Mouse (Mus musculus): ENCODE data around the gene Slain2. TPM values are rescaled to one million over a fixed set of nuclear protein-coding genes. Genes with fewer than 3 reads are reported as not detected.

The Slain2 gene
- polyA plus RNA-seq (2015; fragmentation: Nextera tagmentation; extraction: Ambion mirVana), result 11.8 and 12.6 TPM in 2 replicates

GRCm38 (mm10) chr5:72913648-72914557, at the start of gene Slain2:
Gene Slain2, plus strand, starts transcription at chr5:72914304.
- Histone ChIP-seq H3K9me3 (ENCODE audit: low read length) (no peaks in the 10 kb centered on the region), H3K27me3 (ENCODE audit: insufficient read depth, low read length) (no peaks in the 10 kb centered on the region), H3K4me2 (replicated peaks; ENCODE audit: low read depth, low read length) (peak within 1 kb of the TSS; percentile 87), H3K4me1 (ENCODE audit: insufficient read depth, low read length) (peaks cover 28% of the 10 kb centered on the region), H3K4me3 (ENCODE audit: low read length) (peak within 1 kb of the TSS; percentile 96), H3K9ac (replicated peaks; ENCODE audit: low read length) (peak within 1 kb of the TSS; percentile 99), H3K27ac (ENCODE audit: low read length) (peak within 1 kb of the TSS; percentile 99), H3K36me3 (ENCODE audit: insufficient read depth, low read length) (no peaks in the 10 kb centered on the region)
- ATAC-seq (ENCODE audit: low FRiP score, low TSS enrichment), result peak; percentile 94
- under 1% methylated on average over 78 of the region's 83 CpGs for WGBS

GRCm38 (mm10) chr5:72864654-72865178, 49.4 kb upstream of the Slain2 start:
- WGBS, result 84% methylated on average over 3 of the region's 3 CpGs
- no peak for ATAC-seq (ENCODE audit: low FRiP score, low TSS enrichment)
- H3K27ac ChIP-seq (ENCODE audit: low read length), result no peak overlapping the region
- no peak overlapping the region for H3K4me3 ChIP-seq (ENCODE audit: low read length)
- peaks cover 7% of the 10 kb centered on the region; the same call in 1 of the 2 replicates for H3K27me3 ChIP-seq (ENCODE audit: insufficient read depth, low read length)
- no peaks in the 10 kb centered on the region for H3K36me3 ChIP-seq (ENCODE audit: insufficient read depth, low read length)
- peaks cover 2% of the 10 kb centered on the region; the same call in 1 of the 2 replicates for H3K9me3 ChIP-seq (ENCODE audit: low read length)
- H3K9ac ChIP-seq (replicated peaks; ENCODE audit: low read length), result no peak overlapping the region
- no peak overlapping the region for H3K4me2 ChIP-seq (replicated peaks; ENCODE audit: low read depth, low read length)
- H3K4me1 ChIP-seq (ENCODE audit: insufficient read depth, low read length), result peaks cover 40% of the 10 kb centered on the region

- Histone ChIP-seq H3K27ac (ENCODE audit: low read length) (no peak overlapping the region), H3K9me3 (ENCODE audit: low read length) (0 out of 2 replicates have a peak, but pooled peaks cover 2% of the 10 kb centered on the region), H3K4me1 (ENCODE audit: insufficient read depth, low read length) (peaks cover 40% of the 10 kb centered on the region), H3K4me3 (ENCODE audit: low read length) (no peak overlapping the region), H3K4me2 (replicated peaks; ENCODE audit: low read depth, low read length) (peak overlapping the region; percentile 96), H3K9ac (replicated peaks; ENCODE audit: low read length) (no peak overlapping the region), H3K27me3 (ENCODE audit: insufficient read depth, low read length) (peaks cover 7% of the 10 kb centered on the region; the same call in 1 of the 2 replicates), H3K36me3 (ENCODE audit: insufficient read depth, low read length) (no peaks in the 10 kb centered on the region)
- no peak for ATAC-seq (ENCODE audit: low FRiP score, low TSS enrichment)
- WGBS, result 59% methylated on average over 6 of the region's 6 CpGs
Measured at GRCm38 (mm10) chr5:72866260-72866905, 47.7 kb upstream of the Slain2 start.

- peak overlapping the region; percentile 69 for H3K4me3 ChIP-seq (ENCODE audit: low read length)
- no peak overlapping the region for H3K27ac ChIP-seq (ENCODE audit: low read length)
- peak overlapping the region; percentile 96 for H3K4me2 ChIP-seq (replicated peaks; ENCODE audit: low read depth, low read length)
- 0 out of 2 replicates have a peak, but pooled peaks cover 2% of the 10 kb centered on the region for H3K9me3 ChIP-seq (ENCODE audit: low read length)
- H3K36me3 ChIP-seq (ENCODE audit: insufficient read depth, low read length), result no peaks in the 10 kb centered on the region
- peaks cover 7% of the 10 kb centered on the region; the same call in 1 of the 2 replicates for H3K27me3 ChIP-seq (ENCODE audit: insufficient read depth, low read length)
- peaks cover 32% of the 10 kb centered on the region for H3K4me1 ChIP-seq (ENCODE audit: insufficient read depth, low read length)
- no peak for ATAC-seq (ENCODE audit: low FRiP score, low TSS enrichment)
- peak overlapping the region; percentile 73; the same call in 1 of the 2 replicates for H3K9ac ChIP-seq (replicated peaks; ENCODE audit: low read length)
- WGBS, result 27% methylated on average over 16 of the region's 16 CpGs
Measured at GRCm38 (mm10) chr5:72867036-72867672, 47.0 kb upstream of the Slain2 start.

GRCm38 (mm10) chr5:72868091-72868875, 45.8 kb upstream of the Slain2 start, which contains the start of gene Tec:
Gene Tec, minus strand, starts transcription at chr5:72868483.
- H3K9ac ChIP-seq (replicated peaks; ENCODE audit: low read length), result peak within 1 kb of the TSS; percentile 73

GRCm38 (mm10) chr5:72869779-72870608, 44.1 kb upstream of the Slain2 start:
- 0 out of 2 replicates have a peak, but pooled peaks cover 2% of the 10 kb centered on the region for H3K9me3 ChIP-seq (ENCODE audit: low read length)
- H3K9ac ChIP-seq (replicated peaks; ENCODE audit: low read length), result no peak overlapping the region
- 33% methylated on average over 14 of the region's 14 CpGs for WGBS
- no peaks in the 10 kb centered on the region for H3K36me3 ChIP-seq (ENCODE audit: insufficient read depth, low read length)
- peak overlapping the region; percentile 24 for H3K4me2 ChIP-seq (replicated peaks; ENCODE audit: low read depth, low read length)
- H3K27me3 ChIP-seq (ENCODE audit: insufficient read depth, low read length), result peaks cover 7% of the 10 kb centered on the region; the same call in 1 of the 2 replicates
- ATAC-seq (ENCODE audit: low FRiP score, low TSS enrichment), result peak; percentile 71
- peak overlapping the region; percentile 13; the same call in 1 of the 2 replicates for H3K4me3 ChIP-seq (ENCODE audit: low read length)
- H3K27ac ChIP-seq (ENCODE audit: low read length), result no peak overlapping the region
- peaks cover 32% of the 10 kb centered on the region for H3K4me1 ChIP-seq (ENCODE audit: insufficient read depth, low read length)

More at GRCm38 (mm10) chr5:72868091-72868875, 45.8 kb upstream of the Slain2 start, which contains the start of gene Tec:
- Histone ChIP-seq H3K4me3 (ENCODE audit: low read length) (peak within 1 kb of the TSS; percentile 69), H3K4me1 (ENCODE audit: insufficient read depth, low read length) (peaks cover 32% of the 10 kb centered on the region), H3K9me3 (ENCODE audit: low read length) (0 out of 2 replicates have a peak, but pooled peaks cover 2% of the 10 kb centered on the region), H3K36me3 (ENCODE audit: insufficient read depth, low read length) (no peaks in the 10 kb centered on the region), H3K4me2 (replicated peaks; ENCODE audit: low read depth, low read length) (peak within 1 kb of the TSS; percentile 96), H3K27ac (ENCODE audit: low read length) (peak within 1 kb of the TSS; percentile 75), H3K27me3 (ENCODE audit: insufficient read depth, low read length) (peaks cover 7% of the 10 kb centered on the region; the same call in 1 of the 2 replicates)
- under 1% methylated on average over 60 of the region's 60 CpGs for WGBS
- peak; percentile 93 for ATAC-seq (ENCODE audit: low FRiP score, low TSS enrichment)

- no peak for ATAC-seq (ENCODE audit: low FRiP score, low TSS enrichment)
- H3K36me3 ChIP-seq (ENCODE audit: insufficient read depth, low read length), result no peaks in the 10 kb centered on the region
- no peak overlapping the region for H3K4me3 ChIP-seq (ENCODE audit: low read length)
- 0 out of 2 replicates have a peak, but pooled peaks cover 2% of the 10 kb centered on the region for H3K9me3 ChIP-seq (ENCODE audit: low read length)
- no peak overlapping the region for H3K27ac ChIP-seq (ENCODE audit: low read length)
- H3K4me2 ChIP-seq (replicated peaks; ENCODE audit: low read depth, low read length), result no peak overlapping the region
- H3K27me3 ChIP-seq (ENCODE audit: insufficient read depth, low read length), result peaks cover 7% of the 10 kb centered on the region; the same call in 1 of the 2 replicates
- 86% methylated on average over 4 of the region's 4 CpGs for WGBS
- peaks cover 27% of the 10 kb centered on the region for H3K4me1 ChIP-seq (ENCODE audit: insufficient read depth, low read length)
- no peak overlapping the region for H3K9ac ChIP-seq (replicated peaks; ENCODE audit: low read length)
Measured at GRCm38 (mm10) chr5:72871114-72871513, 43.0 kb upstream of the Slain2 start.

GRCm38 (mm10) chr5:72879736-72880135, 34.4 kb upstream of the Slain2 start:
- H3K27ac ChIP-seq (ENCODE audit: low read length), result no peak overlapping the region
- no peak for ATAC-seq (ENCODE audit: low FRiP score, low TSS enrichment)
- no peaks in the 10 kb centered on the region for H3K36me3 ChIP-seq (ENCODE audit: insufficient read depth, low read length)
- no peaks in the 10 kb centered on the region for H3K27me3 ChIP-seq (ENCODE audit: insufficient read depth, low read length)
- H3K9ac ChIP-seq (replicated peaks; ENCODE audit: low read length), result no peak overlapping the region
- no peaks in the 10 kb centered on the region for H3K9me3 ChIP-seq (ENCODE audit: low read length)
- H3K4me3 ChIP-seq (ENCODE audit: low read length), result no peak overlapping the region
- 43% methylated on average over 5 of the region's 5 CpGs for WGBS
- H3K4me1 ChIP-seq (ENCODE audit: insufficient read depth, low read length), result 0 out of 2 replicates have a peak, but pooled peaks cover 6% of the 10 kb centered on the region
- no peak overlapping the region for H3K4me2 ChIP-seq (replicated peaks; ENCODE audit: low read depth, low read length)

Measured in kidney, embryonic 16.5 days (tissue).